Mouse (Mus musculus) heart, postnatal 10 days (tissue): Measurements from ENCODE around the gene Abca6. TPM values are rescaled to one million over a fixed set of nuclear protein-coding genes. Genes with fewer than 3 reads are reported as not detected.

Source experiments
- DNase-seq, 2 experiments: peaks; one replicate each; pipeline ENCODE4 v3.0.0; 2021
- intact Hi-C: fragments of 180-260 bp; cut with DNase I; formaldehyde crosslinking; loops from one replicate; pipeline ENCODE4 v1.15.1; 2025
- total RNA-seq, 2 experiments: library from RNA; stranded (reverse); gene quantifications; 2 replicates each; pipeline ENCODE4 v1.2.3; 2021

Abca6 gene
- total RNA-seq, 2 experiments from 2014 or later = 6.9 to 7.7 TPM

DNA sequence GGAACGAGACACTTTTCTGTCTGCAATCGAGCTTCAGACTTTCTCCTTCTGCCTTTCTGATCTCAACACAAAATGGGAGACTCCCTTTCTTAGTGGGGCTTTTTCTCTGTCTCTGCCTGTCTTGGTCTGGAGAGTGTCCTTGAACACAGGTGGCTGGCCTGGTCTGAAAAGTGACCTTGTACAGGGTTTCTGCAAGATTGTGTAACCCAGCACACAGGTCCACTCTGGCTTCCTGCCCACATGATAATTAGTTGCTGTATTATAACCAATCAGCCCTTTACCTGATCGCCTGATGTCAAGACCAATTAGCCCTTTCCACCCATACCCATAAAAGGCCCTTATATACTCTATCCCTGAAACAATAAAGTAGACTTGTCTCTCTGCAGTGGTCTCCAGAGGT is 52.7 kb downstream of the Abca6 start:
- no peak for DNase-seq
- intact Hi-C loops = no loop called here

- intact Hi-C loops = no loop called here
- no peak for DNase-seq
Measured at GRCm38 (mm10) chr11:110196561-110197306, 54.8 kb downstream of the Abca6 start.

- intact Hi-C loops = no loop called here
- no peak for DNase-seq
Measured at GRCm38 (mm10) chr11:110195310-110195709, 56.3 kb downstream of the Abca6 start.

DNA sequence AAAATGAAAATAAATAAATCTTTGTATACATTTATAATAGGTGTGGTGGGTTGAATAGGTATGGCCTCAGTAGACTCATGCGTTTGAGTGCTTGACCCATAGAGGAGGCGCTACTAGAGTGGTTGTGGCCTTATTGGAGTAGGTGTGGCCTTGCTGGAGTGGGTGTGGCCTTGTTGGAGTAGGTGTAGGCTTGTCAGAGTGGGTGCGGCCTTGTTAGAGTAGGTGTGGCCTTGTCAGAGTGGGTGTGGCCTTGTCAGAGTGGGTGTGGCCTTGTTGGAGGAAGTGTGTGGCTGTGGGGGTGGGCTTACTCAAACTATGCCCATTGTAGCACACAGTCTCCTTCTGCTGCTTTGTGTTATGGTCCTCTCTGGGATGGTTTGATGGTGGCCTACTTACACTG is 80.4 kb downstream of the Abca6 start:
- intact Hi-C loops = no loop called here
- DNase-seq = no peak

- DNase-seq = peak; percentile 48 to 57
- intact Hi-C loops = no loop called here
Measured at GRCm38 (mm10) chr11:110167459-110168251, 83.9 kb downstream of the Abca6 start, which contains the start of gene Abca9. TSS of gene Abca9 (minus strand) at chr11:110168196.

DNA sequence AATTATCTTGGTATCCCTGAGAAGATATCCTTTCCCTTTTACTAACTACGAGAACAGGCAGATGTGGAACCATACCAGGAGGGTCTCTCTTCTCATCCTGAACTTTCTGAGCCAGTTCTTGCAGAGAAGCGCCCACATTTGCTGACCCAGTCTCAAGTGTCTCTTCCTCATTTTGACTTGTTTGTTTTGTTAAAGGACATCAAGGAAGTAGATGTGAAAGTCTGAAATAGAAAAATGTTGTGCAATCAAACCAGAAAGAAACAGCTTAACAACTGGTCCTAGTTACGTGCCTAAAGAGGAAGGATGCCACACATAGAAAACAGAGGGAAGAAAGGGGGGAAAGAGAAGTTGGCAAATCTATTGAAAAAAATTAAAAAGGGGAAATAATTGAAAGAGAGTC is 85.8 kb downstream of the Abca6 start:
- intact Hi-C loops = no loop called here
- peak in 1 of 2 experiments; percentile 11 for DNase-seq

- DNase-seq = no peak
- intact Hi-C loops = no loop called here
Measured at GRCm38 (mm10) chr11:110165409-110165808, 86.2 kb downstream of the Abca6 start.

DNA sequence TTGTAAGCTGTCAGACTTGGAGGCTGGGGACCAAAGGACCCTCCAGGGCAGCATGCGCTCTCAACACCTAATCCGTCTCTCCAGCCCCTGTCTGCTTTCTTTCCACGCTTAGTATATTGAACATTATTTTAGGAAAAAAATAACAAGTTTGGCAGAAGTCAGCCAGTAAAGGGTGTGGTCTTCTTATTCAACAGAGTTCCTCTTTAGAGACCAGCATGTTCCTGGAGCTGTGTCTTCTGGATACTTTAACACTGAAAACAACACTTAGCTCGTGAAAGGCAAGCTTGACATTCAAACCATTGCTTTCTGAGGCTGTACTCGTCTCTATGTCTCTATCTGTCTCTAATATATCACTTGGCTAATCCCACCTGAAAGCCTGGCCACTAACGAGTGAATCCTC is 94.5 kb downstream of the Abca6 start:
- no peak for DNase-seq
- intact Hi-C loops = no loop called here

GRCm38 (mm10) chr11:110155985-110156384 is 95.6 kb downstream of the Abca6 start:
- intact Hi-C loops = no loop called here
- no peak for DNase-seq

DNA sequence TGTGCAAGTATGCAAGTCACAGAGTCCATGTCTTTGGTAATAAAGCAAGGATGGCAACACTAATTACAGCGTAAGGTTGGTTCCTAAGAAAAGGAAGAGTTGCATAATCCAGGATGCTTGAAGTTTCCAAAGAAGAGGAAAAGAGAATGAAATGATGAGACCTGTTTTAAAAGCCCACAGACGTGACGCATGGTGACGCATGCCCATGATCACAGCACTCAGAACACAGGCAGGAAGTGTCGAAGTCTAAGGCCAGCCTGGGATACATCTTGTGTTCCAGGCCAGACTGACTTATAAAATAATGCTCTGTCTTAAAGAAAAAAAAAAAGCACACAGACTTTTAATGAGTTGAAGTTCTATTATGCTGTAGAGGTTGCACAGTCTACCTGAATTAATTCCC is 103.9 kb downstream of the Abca6 start:
- no peak for DNase-seq
- intact Hi-C loops = no loop called here

- intact Hi-C loops = no loop called here
- no peak for DNase-seq
Measured at GRCm38 (mm10) chr11:110145421-110145820, 106.2 kb downstream of the Abca6 start.

DNA sequence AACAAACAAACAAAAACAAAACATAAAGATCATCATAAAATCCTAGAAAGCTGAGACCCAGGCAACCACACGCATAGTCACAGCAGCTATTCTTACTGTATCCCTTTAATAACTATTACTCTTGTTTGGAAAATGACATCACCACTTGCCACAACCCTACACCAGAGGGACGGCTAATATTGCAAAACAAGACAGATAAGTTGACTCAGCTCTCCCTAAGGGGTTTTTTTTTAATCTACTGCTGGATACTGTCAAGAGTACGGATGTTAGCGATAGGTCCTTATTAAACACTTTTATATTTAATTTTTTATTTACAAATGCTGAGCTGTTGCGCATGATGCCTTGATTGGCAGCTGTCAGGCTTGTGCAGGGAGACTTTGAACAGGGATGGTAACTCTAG is 120.8 kb downstream of the Abca6 start:
- intact Hi-C loops = no loop called here
- DNase-seq = peak; percentile 8

Other genes starting within 250 kb of the Abca6 start
- gene Abca8a, start 155.8 kb downstream of the Abca6 start, total RNA-seq = 10 to 100 TPM; 47.2 to 48.5 TPM
- 10 to 100 TPM; 15.6 to 17.0 TPM for gene Abca9, start 83.6 kb downstream of the Abca6 start, total RNA-seq
- gene Abca5, start 85.9 kb upstream of the Abca6 start, total RNA-seq = 10 to 100 TPM in 1 of 2 experiments, 1 to 10 TPM in 1; 9.8 to 12.3 TPM
- 10 to 100 TPM in 1 of 2 experiments, 1 to 10 TPM in 1; 7.7 to 11.7 TPM for gene Map2k6, start 147.3 kb upstream of the Abca6 start, total RNA-seq